ENCODE assay signal across 7 mouse cellular contexts in the genomic region with DNA sequence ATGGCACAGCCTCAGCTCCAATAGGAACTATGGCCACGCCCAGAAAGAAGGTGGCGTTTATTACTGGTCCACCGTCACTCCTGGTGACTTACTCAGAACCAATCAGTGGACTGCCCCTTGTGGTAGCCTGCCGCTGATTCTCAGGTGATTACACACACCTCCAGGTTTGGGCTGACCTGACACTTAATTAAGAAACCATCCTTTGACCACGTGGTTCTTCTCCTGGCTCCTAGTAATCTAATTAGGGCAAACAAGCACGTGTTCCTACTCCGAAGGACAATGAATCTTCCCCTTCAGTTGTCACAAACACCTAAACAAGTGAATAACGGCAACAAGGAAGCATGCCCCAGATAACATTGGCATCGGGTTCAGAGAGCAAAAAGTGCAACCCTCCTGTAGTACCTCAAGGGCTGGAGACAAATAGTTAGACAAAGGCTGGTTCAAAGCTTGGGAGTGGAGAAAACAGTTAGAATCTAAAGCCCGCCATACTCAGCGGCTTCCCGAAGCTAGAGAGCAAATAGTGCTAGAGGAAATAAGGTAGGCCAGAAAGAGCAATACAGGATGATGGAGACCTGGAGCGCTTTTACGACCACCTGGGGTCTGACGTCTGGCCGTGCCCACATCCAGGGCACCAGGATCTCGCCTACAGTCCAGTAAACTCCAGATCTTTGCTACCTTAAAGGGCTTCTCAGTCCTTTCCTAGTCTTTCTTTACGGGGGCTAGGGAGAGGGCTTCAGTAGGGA. TPM values are rescaled to one million over a fixed set of nuclear protein-coding genes. Genes with fewer than 3 reads are reported as not detected.
A peak's percentile ranks its signal among the peaks of the same experiment; 100 is the strongest.
DNase-seq lines count a peak whose midpoint lies in the region; ATAC-seq and TF ChIP-seq lines count a peak whose summit lies in the region.

No protein-coding gene starts in this region.

- ATAC-seq in forebrain, embryonic 14.5 days: peak; percentile 91
- peak; percentile 96 for ATAC-seq in hindbrain, embryonic 15.5 days (ENCODE audit: low FRiP score, low read depth)

- peak; percentile 15 for TF ChIP-seq CTCF in left cerebral cortex, adult 2 months (IDR thresholded peaks at IDR 0.05)

- peaks cover 7% of the 10 kb centered on the region; the same call in 1 of the 2 replicates for H3K4me1 ChIP-seq in forebrain, embryonic 14.5 days (ENCODE audit: control insufficient read depth, insufficient read depth, low read length)
- peaks cover 29% of the 10 kb centered on the region for H3K4me1 ChIP-seq in hindbrain, embryonic 15.5 days (replicated peaks)

- intact Hi-C loops in left cerebral cortex, adult 2 months (cut with DNase I): loop anchor here (2.0 kb wide), 1 partner anchor 18 kb away; a partner anchor contains a TSS

- peak overlapping the region; percentile 70 for H3K4me3 ChIP-seq in forebrain, embryonic 14.5 days (ENCODE audit: low read depth, low read length)
- peak overlapping the region; percentile 57 for H3K4me3 ChIP-seq in hindbrain, embryonic 15.5 days
- peak overlapping the region; percentile 62 for H3K4me3 ChIP-seq in left cerebral cortex, adult 2 months
- peak overlapping the region; percentile 69 for H3K4me3 ChIP-seq in macrophage (ENCODE audit: inconsistent target)

- H3K27me3 ChIP-seq in forebrain, embryonic 14.5 days (replicated peaks; ENCODE audit: control insufficient read depth, insufficient read depth, low read length): no peaks in the 10 kb centered on the region
- no peaks in the 10 kb centered on the region for H3K27me3 ChIP-seq in hindbrain, embryonic 15.5 days

- WGBS in forebrain, embryonic 14.5 days: under 1% methylated on average over 18 of the region's 18 CpGs
- WGBS in hindbrain, embryonic 15.5 days: 1% methylated on average over 18 of the region's 18 CpGs
- 2% methylated on average over 18 of the region's 18 CpGs for WGBS in macrophage (ENCODE audit: missing documents)

- H3K4me2 ChIP-seq in forebrain, embryonic 14.5 days (ENCODE audit: low read length): peak overlapping the region; percentile 86
- peak overlapping the region; percentile 71 for H3K4me2 ChIP-seq in hindbrain, embryonic 15.5 days

- H3K36me3 ChIP-seq in forebrain, embryonic 14.5 days (ENCODE audit: control insufficient read depth, insufficient read depth, low read length): peaks cover 23% of the 10 kb centered on the region
- H3K36me3 ChIP-seq in hindbrain, embryonic 15.5 days: peaks cover 22% of the 10 kb centered on the region
- peaks cover 24% of the 10 kb centered on the region for H3K36me3 ChIP-seq in macrophage (ENCODE audit: inconsistent target)

- peak overlapping the region; percentile 66 for H3K27ac ChIP-seq in forebrain, embryonic 14.5 days (ENCODE audit: low read depth, low read length)
- H3K27ac ChIP-seq in hindbrain, embryonic 15.5 days (replicated peaks): peak overlapping the region; percentile 84
- H3K27ac ChIP-seq in left cerebral cortex, adult 2 months: peak overlapping the region; percentile 7; the same call in 1 of the 2 replicates
- peak overlapping the region; percentile 41 for H3K27ac ChIP-seq in macrophage

- H3K9ac ChIP-seq in forebrain, embryonic 14.5 days (ENCODE audit: low read length): peak overlapping the region; percentile 78
- peak overlapping the region; percentile 59 for H3K9ac ChIP-seq in hindbrain, embryonic 15.5 days

- peaks cover 26% of the 10 kb centered on the region for H3K79me2 ChIP-seq in macrophage (ENCODE audit: inconsistent target)

- peak; percentile 93 for DNase-seq in R1 (ENCODE audit: low read depth, low spot score)
- peak; percentile 66 for DNase-seq in cerebellum, adult 11-12 months
- peak; percentile 91 for DNase-seq in forebrain, embryonic 14.5 days (ENCODE audit: low spot score)
- DNase-seq in left cerebral cortex, adult 2 months (ENCODE audit: extremely low spot score in 1 of 2, low spot score in 2 of 2): peak; percentile 46 to 63
- DNase-seq in right cerebral cortex, postnatal 10 days (ENCODE audit: low spot score in 2 of 2): peak; percentile 81 to 91

- no peaks in the 10 kb centered on the region for H3K9me3 ChIP-seq in forebrain, embryonic 14.5 days (replicated peaks; ENCODE audit: control insufficient read depth, low read length)
- no peaks in the 10 kb centered on the region for H3K9me3 ChIP-seq in hindbrain, embryonic 15.5 days

RNA-seq across cellular contexts. Expression of a gene that starts 1.0 kb away (rescaled TPM):
- 35.9 and 41.2 TPM in 2 replicates for polyA plus RNA-seq in forebrain, embryonic 14.5 days (2014; fragmentation: Nextera tagmentation; extraction: Ambion mirVana)
- polyA plus RNA-seq in hindbrain, embryonic 15.5 days (2015; fragmentation: Nextera tagmentation; extraction: Ambion mirVana): 35.2 and 36.3 TPM in 2 replicates
- total RNA-seq in left cerebral cortex, adult 2 months (2021): 10 to 100 TPM; 19.3 to 20.9 TPM
- total RNA-seq in macrophage (2018; cell fraction: chromatin; rRNA removed): 1 to 10 TPM in 25 of 26 experiments, under 1 TPM in 1; 0.96 to 8.4 (median 4.4) TPM
- total RNA-seq in macrophage (2018; cell fraction: cytosol; rRNA removed): 10 to 100 TPM; 12.2 to 22.8 (median 18.1) TPM
- total RNA-seq in macrophage (2018; cell fraction: nucleus; rRNA removed): 10 to 100 TPM in 24 of 26 experiments, 1 to 10 TPM in 2; 6.3 to 26.2 (median 15.8) TPM
- polyA plus RNA-seq in macrophage (2018): 15.3 to 17.6 TPM (median 16.1 TPM) in 3 replicates

RNA-seq across cellular contexts. Expression of a gene that starts 17.6 kb away (rescaled TPM):
- 0.89 and 1.0 TPM in 2 replicates for polyA plus RNA-seq in forebrain, embryonic 14.5 days (2014; fragmentation: Nextera tagmentation; extraction: Ambion mirVana)
- 0.75 and 1.1 TPM in 2 replicates for polyA plus RNA-seq in hindbrain, embryonic 15.5 days (2015; fragmentation: Nextera tagmentation; extraction: Ambion mirVana)
- 1 to 10 TPM; 1.8 to 2.1 TPM for total RNA-seq in left cerebral cortex, adult 2 months (2021)
- total RNA-seq in macrophage (2018; cell fraction: chromatin; rRNA removed): under 1 TPM in 10 of 26 experiments, not detected in 16; 0.31 to 0.90 (median 0.56) TPM
- under 1 TPM in 20 of 26 experiments, not detected in 6; 0.07 to 0.66 (median 0.17) TPM for total RNA-seq in macrophage (2018; cell fraction: cytosol; rRNA removed)
- 1 to 10 TPM in 4 of 26 experiments, under 1 TPM in 10, not detected in 12; 0.18 to 1.6 (median 0.60) TPM for total RNA-seq in macrophage (2018; cell fraction: nucleus; rRNA removed)
- polyA plus RNA-seq in macrophage (2018): 0.07 to 0.20 TPM in 2 of 3 replicates, not detected in the other

RNA-seq across cellular contexts. Expression of a gene that starts 18.6 kb away (rescaled TPM):
- polyA plus RNA-seq in forebrain, embryonic 14.5 days (2014; fragmentation: Nextera tagmentation; extraction: Ambion mirVana): 133 and 149 TPM in 2 replicates
- 221 and 231 TPM in 2 replicates for polyA plus RNA-seq in hindbrain, embryonic 15.5 days (2015; fragmentation: Nextera tagmentation; extraction: Ambion mirVana)
- total RNA-seq in left cerebral cortex, adult 2 months (2021): 100 to 1,000 TPM; 247 to 256 TPM
- 10 to 100 TPM; 17.0 to 36.9 (median 32.0) TPM for total RNA-seq in macrophage (2018; cell fraction: chromatin; rRNA removed)
- 100 to 1,000 TPM in 13 of 26 experiments, 10 to 100 TPM in 13; 84.9 to 124 (median 101) TPM for total RNA-seq in macrophage (2018; cell fraction: cytosol; rRNA removed)
- total RNA-seq in macrophage (2018; cell fraction: nucleus; rRNA removed): 10 to 100 TPM; 25.7 to 55.9 (median 39.7) TPM
- polyA plus RNA-seq in macrophage (2018): 93.6 to 122 TPM (median 107 TPM) in 3 replicates

Comparison
In these comparisons a context has a peak if more than half of its experiments do, and no peak if none do; other contexts are left out.
1. Peak in every context shown above with its lines: DNase-seq, ATAC-seq, H3K4me3 ChIP-seq and H3K27ac ChIP-seq.
2. H3K27ac ChIP-seq: peak in every context shown above with its lines; median percentile 84 in hindbrain, embryonic 15.5 days; 66 in forebrain, embryonic 14.5 days; 41 in macrophage; 7 in left cerebral cortex, adult 2 months.